Mouse (Mus musculus): ENCODE data around the gene Wwox. TPM values are rescaled to one million over a fixed set of nuclear protein-coding genes. Genes with fewer than 3 reads are reported as not detected.
A peak's percentile ranks its signal among the peaks of the same experiment; 100 is the strongest.

Gene Wwox
- polyA plus RNA-seq, 1 experiment from 2014 or later: 20.2 TPM

GRCm38 (mm10) chr8:115161520-115161919, 722.1 kb downstream of the Wwox start:
- H3K36me3 ChIP-seq (ENCODE audit: insufficient read depth, low read length): no peaks in the 10 kb centered on the region
- H3K27me3 ChIP-seq (ENCODE audit: insufficient read depth, low read length): peaks cover 14% of the 10 kb centered on the region
- H3K4me1 ChIP-seq (ENCODE audit: insufficient read depth, low read length): peaks cover 25% of the 10 kb centered on the region
- no peak overlapping the region for H3K4me2 ChIP-seq (replicated peaks; ENCODE audit: low read depth, low read length)
- no peak for ATAC-seq (ENCODE audit: low FRiP score, low TSS enrichment)
- no peak overlapping the region for H3K27ac ChIP-seq (ENCODE audit: low read length)
- no peak overlapping the region for H3K9ac ChIP-seq (replicated peaks; ENCODE audit: low read length)
- H3K9me3 ChIP-seq (ENCODE audit: low read length): no peaks in the 10 kb centered on the region
- WGBS: 71% methylated on average over 9 of the region's 9 CpGs
- no peak overlapping the region for H3K4me3 ChIP-seq (ENCODE audit: low read length)

GRCm38 (mm10) chr8:115164872-115165271, 725.4 kb downstream of the Wwox start:
- Histone ChIP-seq H3K27ac (ENCODE audit: low read length) (no peak overlapping the region), H3K4me3 (ENCODE audit: low read length) (no peak overlapping the region), H3K27me3 (ENCODE audit: insufficient read depth, low read length) (peaks cover 14% of the 10 kb centered on the region), H3K9ac (replicated peaks; ENCODE audit: low read length) (no peak overlapping the region), H3K36me3 (ENCODE audit: insufficient read depth, low read length) (no peaks in the 10 kb centered on the region), H3K9me3 (ENCODE audit: low read length) (no peaks in the 10 kb centered on the region), H3K4me1 (ENCODE audit: insufficient read depth, low read length) (peaks cover 6% of the 10 kb centered on the region; the same call in 1 of the 2 replicates), H3K4me2 (replicated peaks; ENCODE audit: low read depth, low read length) (0 out of 2 replicates have a peak overlapping the region, but pooled peaks have one; percentile 14)
- ATAC-seq (ENCODE audit: low FRiP score, low TSS enrichment): no peak
- WGBS: 9% methylated on average over 13 of the region's 13 CpGs

GRCm38 (mm10) chr8:115173634-115174081, 734.2 kb downstream of the Wwox start:
- no peak overlapping the region for H3K27ac ChIP-seq (ENCODE audit: low read length)
- H3K9me3 ChIP-seq (ENCODE audit: low read length): no peaks in the 10 kb centered on the region
- 75% methylated on average over 14 of the region's 14 CpGs for WGBS
- H3K4me2 ChIP-seq (replicated peaks; ENCODE audit: low read depth, low read length): no peak overlapping the region
- H3K4me1 ChIP-seq (ENCODE audit: insufficient read depth, low read length): no peaks in the 10 kb centered on the region
- no peak overlapping the region for H3K9ac ChIP-seq (replicated peaks; ENCODE audit: low read length)
- no peaks in the 10 kb centered on the region for H3K27me3 ChIP-seq (ENCODE audit: insufficient read depth, low read length)
- no peak for ATAC-seq (ENCODE audit: low FRiP score, low TSS enrichment)
- H3K4me3 ChIP-seq (ENCODE audit: low read length): no peak overlapping the region
- H3K36me3 ChIP-seq (ENCODE audit: insufficient read depth, low read length): no peaks in the 10 kb centered on the region

- Histone ChIP-seq H3K9ac (replicated peaks; ENCODE audit: low read length) (no peak overlapping the region), H3K27me3 (ENCODE audit: insufficient read depth, low read length) (no peaks in the 10 kb centered on the region), H3K4me2 (replicated peaks; ENCODE audit: low read depth, low read length) (no peak overlapping the region), H3K36me3 (ENCODE audit: insufficient read depth, low read length) (no peaks in the 10 kb centered on the region), H3K9me3 (ENCODE audit: low read length) (no peaks in the 10 kb centered on the region), H3K4me1 (ENCODE audit: insufficient read depth, low read length) (peaks cover 10% of the 10 kb centered on the region), H3K4me3 (ENCODE audit: low read length) (no peak overlapping the region), H3K27ac (ENCODE audit: low read length) (no peak overlapping the region)
- no peak for ATAC-seq (ENCODE audit: low FRiP score, low TSS enrichment)
- 61% methylated on average over 6 of the region's 6 CpGs for WGBS
Observed at GRCm38 (mm10) chr8:115185431-115185964, 746.0 kb downstream of the Wwox start.

GRCm38 (mm10) chr8:115186121-115186811, 746.8 kb downstream of the Wwox start:
- Histone ChIP-seq H3K27me3 (ENCODE audit: insufficient read depth, low read length) (no peaks in the 10 kb centered on the region), H3K4me2 (replicated peaks; ENCODE audit: low read depth, low read length) (no peak overlapping the region), H3K9me3 (ENCODE audit: low read length) (no peaks in the 10 kb centered on the region), H3K4me3 (ENCODE audit: low read length) (no peak overlapping the region), H3K36me3 (ENCODE audit: insufficient read depth, low read length) (no peaks in the 10 kb centered on the region), H3K27ac (ENCODE audit: low read length) (peak overlapping the region; percentile 20; the same call in 1 of the 2 replicates), H3K9ac (replicated peaks; ENCODE audit: low read length) (no peak overlapping the region), H3K4me1 (ENCODE audit: insufficient read depth, low read length) (peaks cover 10% of the 10 kb centered on the region)
- WGBS: 54% methylated on average over 13 of the region's 13 CpGs
- ATAC-seq (ENCODE audit: low FRiP score, low TSS enrichment): peak; percentile 69

GRCm38 (mm10) chr8:115186882-115187281, 747.4 kb downstream of the Wwox start:
- Histone ChIP-seq H3K27ac (ENCODE audit: low read length) (peak overlapping the region; percentile 20; the same call in 1 of the 2 replicates), H3K4me3 (ENCODE audit: low read length) (no peak overlapping the region), H3K9ac (replicated peaks; ENCODE audit: low read length) (no peak overlapping the region), H3K27me3 (ENCODE audit: insufficient read depth, low read length) (no peaks in the 10 kb centered on the region), H3K4me1 (ENCODE audit: insufficient read depth, low read length) (peaks cover 10% of the 10 kb centered on the region), H3K36me3 (ENCODE audit: insufficient read depth, low read length) (no peaks in the 10 kb centered on the region), H3K4me2 (replicated peaks; ENCODE audit: low read depth, low read length) (no peak overlapping the region), H3K9me3 (ENCODE audit: low read length) (no peaks in the 10 kb centered on the region)
- WGBS: 20% methylated on average over 2 of the region's 2 CpGs
- ATAC-seq (ENCODE audit: low FRiP score, low TSS enrichment): no peak

- Histone ChIP-seq H3K4me1 (ENCODE audit: insufficient read depth, low read length) (peaks cover 10% of the 10 kb centered on the region), H3K4me3 (ENCODE audit: low read length) (no peak overlapping the region), H3K36me3 (ENCODE audit: insufficient read depth, low read length) (no peaks in the 10 kb centered on the region), H3K9ac (replicated peaks; ENCODE audit: low read length) (no peak overlapping the region), H3K9me3 (ENCODE audit: low read length) (no peaks in the 10 kb centered on the region), H3K27me3 (ENCODE audit: insufficient read depth, low read length) (no peaks in the 10 kb centered on the region), H3K27ac (ENCODE audit: low read length) (no peak overlapping the region), H3K4me2 (replicated peaks; ENCODE audit: low read depth, low read length) (no peak overlapping the region)
- no peak for ATAC-seq (ENCODE audit: low FRiP score, low TSS enrichment)
- 72% methylated on average over 4 of the region's 4 CpGs for WGBS
Observed at GRCm38 (mm10) chr8:115188446-115188845, 749.0 kb downstream of the Wwox start.

GRCm38 (mm10) chr8:115189836-115190235, 750.4 kb downstream of the Wwox start:
- 63% methylated on average over 11 of the region's 11 CpGs for WGBS
- no peak overlapping the region for H3K27ac ChIP-seq (ENCODE audit: low read length)
- H3K27me3 ChIP-seq (ENCODE audit: insufficient read depth, low read length): no peaks in the 10 kb centered on the region
- H3K9ac ChIP-seq (replicated peaks; ENCODE audit: low read length): no peak overlapping the region
- peaks cover 10% of the 10 kb centered on the region for H3K4me1 ChIP-seq (ENCODE audit: insufficient read depth, low read length)
- H3K9me3 ChIP-seq (ENCODE audit: low read length): no peaks in the 10 kb centered on the region
- H3K36me3 ChIP-seq (ENCODE audit: insufficient read depth, low read length): no peaks in the 10 kb centered on the region
- ATAC-seq (ENCODE audit: low FRiP score, low TSS enrichment): no peak
- no peak overlapping the region for H3K4me3 ChIP-seq (ENCODE audit: low read length)
- no peak overlapping the region for H3K4me2 ChIP-seq (replicated peaks; ENCODE audit: low read depth, low read length)

- Histone ChIP-seq H3K9ac (replicated peaks; ENCODE audit: low read length) (no peak overlapping the region), H3K9me3 (ENCODE audit: low read length) (no peaks in the 10 kb centered on the region), H3K4me3 (ENCODE audit: low read length) (no peak overlapping the region), H3K4me1 (ENCODE audit: insufficient read depth, low read length) (no peaks in the 10 kb centered on the region), H3K27me3 (ENCODE audit: insufficient read depth, low read length) (no peaks in the 10 kb centered on the region), H3K4me2 (replicated peaks; ENCODE audit: low read depth, low read length) (no peak overlapping the region), H3K27ac (ENCODE audit: low read length) (no peak overlapping the region), H3K36me3 (ENCODE audit: insufficient read depth, low read length) (no peaks in the 10 kb centered on the region)
- WGBS: 79% methylated on average over 2 of the region's 2 CpGs
- ATAC-seq (ENCODE audit: low FRiP score, low TSS enrichment): no peak
Observed at GRCm38 (mm10) chr8:115193767-115194166, 754.3 kb downstream of the Wwox start.

GRCm38 (mm10) chr8:115195334-115195733, 755.9 kb downstream of the Wwox start:
- Histone ChIP-seq H3K9me3 (ENCODE audit: low read length) (no peaks in the 10 kb centered on the region), H3K27me3 (ENCODE audit: insufficient read depth, low read length) (peaks cover 7% of the 10 kb centered on the region), H3K27ac (ENCODE audit: low read length) (no peak overlapping the region), H3K4me1 (ENCODE audit: insufficient read depth, low read length) (peaks cover 7% of the 10 kb centered on the region; the same call in 1 of the 2 replicates), H3K36me3 (ENCODE audit: insufficient read depth, low read length) (no peaks in the 10 kb centered on the region), H3K4me3 (ENCODE audit: low read length) (no peak overlapping the region), H3K4me2 (replicated peaks; ENCODE audit: low read depth, low read length) (no peak overlapping the region), H3K9ac (replicated peaks; ENCODE audit: low read length) (no peak overlapping the region)
- 89% methylated on average over 10 of the region's 10 CpGs for WGBS
- ATAC-seq (ENCODE audit: low FRiP score, low TSS enrichment): no peak

Measured in kidney, embryonic 16.5 days (tissue).